Mouse (Mus musculus): Measurements from ENCODE around the gene Gm5105. TPM values are rescaled to one million over a fixed set of nuclear protein-coding genes. Genes with fewer than 3 reads are reported as not detected.
A peak's percentile ranks its signal among the peaks of the same experiment; 100 is the strongest.

Gene Gm5105
- polyA plus RNA-seq, 1 experiment from 2014 or later = not detected

DNA sequence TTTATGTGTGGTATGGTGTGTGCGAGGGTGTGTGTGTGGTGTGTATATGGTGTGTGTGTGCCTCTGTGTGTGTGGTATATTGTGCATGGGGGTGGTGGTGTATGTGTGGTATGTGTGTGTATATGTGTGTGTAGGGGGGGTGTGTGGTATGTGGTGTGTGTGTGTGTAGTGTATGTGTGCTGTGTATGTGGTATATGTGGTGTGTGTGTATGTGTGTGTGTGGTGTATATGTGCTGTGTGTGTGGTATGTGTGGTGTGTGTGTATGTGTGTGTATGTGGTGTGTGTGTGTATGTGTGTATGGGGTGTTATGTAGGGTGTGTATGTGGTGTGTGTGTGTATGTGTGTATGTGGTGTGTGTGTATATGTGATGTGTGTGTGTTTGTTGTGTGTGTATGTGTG lies 7.0 kb upstream of the Gm5105 start:
- Histone ChIP-seq H3K9ac (ENCODE audit: low read depth, low read length) (no peak overlapping the region), H3K36me3 (ENCODE audit: control insufficient read depth, insufficient read depth, low read length) (no peaks in the 10 kb centered on the region), H3K4me1 (replicated peaks; ENCODE audit: control insufficient read depth, insufficient read depth, low read length) (peaks cover 6% of the 10 kb centered on the region; the same call in 1 of the 2 replicates), H3K27ac (ENCODE audit: low read depth, low read length) (no peak overlapping the region), H3K4me2 (replicated peaks; ENCODE audit: low read depth, low read length) (no peak overlapping the region), H3K27me3 (ENCODE audit: control insufficient read depth, insufficient read depth, low read length) (no peaks in the 10 kb centered on the region), H3K9me3 (ENCODE audit: control insufficient read depth, low read length) (no peaks in the 10 kb centered on the region), H3K4me3 (ENCODE audit: low read depth, low read length) (no peak overlapping the region)
- WGBS = 88% methylated on average over 1 of the region's 1 CpGs
- ATAC-seq (ENCODE audit: low FRiP score) = no peak
- no peak for DNase-seq (ENCODE audit: low spot score)

DNA sequence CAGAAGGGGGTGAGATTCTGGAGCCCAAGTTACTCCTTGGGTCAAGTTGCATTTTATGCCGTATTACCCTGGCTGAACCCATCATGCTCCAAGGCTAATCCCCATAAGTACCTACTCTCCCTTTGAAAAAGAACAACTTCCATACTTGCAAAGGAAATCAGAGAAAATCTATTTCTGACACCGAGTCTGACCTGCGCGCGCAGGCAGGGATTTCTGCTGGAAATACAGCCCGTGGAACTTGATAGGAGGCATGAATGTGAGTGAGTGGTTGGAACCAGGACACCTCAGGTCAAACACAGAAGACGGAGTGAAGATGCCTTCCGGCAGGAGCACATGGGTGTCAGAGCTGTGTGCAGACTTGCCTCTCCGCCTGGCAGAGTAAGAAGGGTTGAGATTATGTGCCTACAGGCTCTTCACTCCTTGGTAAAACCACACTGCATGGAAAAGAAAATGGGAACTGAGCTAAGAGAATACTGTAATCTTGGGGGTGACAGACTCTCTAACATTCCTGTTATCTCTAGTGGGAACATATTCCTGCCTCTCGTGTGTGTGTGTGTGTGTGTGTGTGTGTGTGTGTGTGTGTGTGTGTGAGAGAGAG lies 4.4 kb upstream of the Gm5105 start:
- H3K27ac ChIP-seq (ENCODE audit: low read depth, low read length) = no peak overlapping the region
- H3K36me3 ChIP-seq (ENCODE audit: control insufficient read depth, insufficient read depth, low read length) = no peaks in the 10 kb centered on the region
- peaks cover 6% of the 10 kb centered on the region; the same call in 1 of the 2 replicates for H3K4me1 ChIP-seq (replicated peaks; ENCODE audit: control insufficient read depth, insufficient read depth, low read length)
- no peak overlapping the region for H3K9ac ChIP-seq (ENCODE audit: low read depth, low read length)
- ATAC-seq (ENCODE audit: low FRiP score) = no peak
- H3K9me3 ChIP-seq (ENCODE audit: control insufficient read depth, low read length) = no peaks in the 10 kb centered on the region
- no peaks in the 10 kb centered on the region for H3K27me3 ChIP-seq (ENCODE audit: control insufficient read depth, insufficient read depth, low read length)
- WGBS = 81% methylated on average over 10 of the region's 10 CpGs
- DNase-seq (ENCODE audit: low spot score) = no peak
- H3K4me3 ChIP-seq (ENCODE audit: low read depth, low read length) = no peak overlapping the region
- no peak overlapping the region for H3K4me2 ChIP-seq (replicated peaks; ENCODE audit: low read depth, low read length)

DNA sequence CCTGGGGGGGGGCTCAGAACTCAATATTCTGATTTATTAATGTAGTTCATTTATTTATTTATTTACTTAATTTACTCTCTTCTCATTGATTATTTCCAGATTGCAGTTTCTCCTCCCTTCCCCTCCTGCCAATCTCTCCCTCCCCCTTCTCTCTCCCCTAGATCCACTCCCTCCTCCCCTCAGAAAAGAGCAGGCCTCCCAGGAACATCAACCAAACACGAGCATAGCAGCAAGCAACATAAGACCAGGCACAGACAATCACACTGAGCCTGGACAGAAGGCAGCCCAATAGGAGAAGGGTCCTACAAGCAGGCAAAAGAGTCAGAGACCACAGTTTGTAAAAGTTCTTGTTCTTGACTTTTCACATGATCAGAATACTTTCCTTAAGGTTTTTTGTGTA lies 3.8 kb upstream of the Gm5105 start:
- no peak overlapping the region for H3K27ac ChIP-seq (ENCODE audit: low read depth, low read length)
- H3K27me3 ChIP-seq (ENCODE audit: control insufficient read depth, insufficient read depth, low read length) = no peaks in the 10 kb centered on the region
- no peaks in the 10 kb centered on the region for H3K36me3 ChIP-seq (ENCODE audit: control insufficient read depth, insufficient read depth, low read length)
- no peak overlapping the region for H3K4me3 ChIP-seq (ENCODE audit: low read depth, low read length)
- DNase-seq (ENCODE audit: low spot score) (no peak), ATAC-seq (ENCODE audit: low FRiP score) (no peak)
- H3K4me1 ChIP-seq (replicated peaks; ENCODE audit: control insufficient read depth, insufficient read depth, low read length) = peaks cover 6% of the 10 kb centered on the region; the same call in 1 of the 2 replicates
- H3K9me3 ChIP-seq (ENCODE audit: control insufficient read depth, low read length) = no peaks in the 10 kb centered on the region
- H3K9ac ChIP-seq (ENCODE audit: low read depth, low read length) = no peak overlapping the region
- H3K4me2 ChIP-seq (replicated peaks; ENCODE audit: low read depth, low read length) = no peak overlapping the region
- 6% methylated on average over 1 of the region's 1 CpGs for WGBS

DNA sequence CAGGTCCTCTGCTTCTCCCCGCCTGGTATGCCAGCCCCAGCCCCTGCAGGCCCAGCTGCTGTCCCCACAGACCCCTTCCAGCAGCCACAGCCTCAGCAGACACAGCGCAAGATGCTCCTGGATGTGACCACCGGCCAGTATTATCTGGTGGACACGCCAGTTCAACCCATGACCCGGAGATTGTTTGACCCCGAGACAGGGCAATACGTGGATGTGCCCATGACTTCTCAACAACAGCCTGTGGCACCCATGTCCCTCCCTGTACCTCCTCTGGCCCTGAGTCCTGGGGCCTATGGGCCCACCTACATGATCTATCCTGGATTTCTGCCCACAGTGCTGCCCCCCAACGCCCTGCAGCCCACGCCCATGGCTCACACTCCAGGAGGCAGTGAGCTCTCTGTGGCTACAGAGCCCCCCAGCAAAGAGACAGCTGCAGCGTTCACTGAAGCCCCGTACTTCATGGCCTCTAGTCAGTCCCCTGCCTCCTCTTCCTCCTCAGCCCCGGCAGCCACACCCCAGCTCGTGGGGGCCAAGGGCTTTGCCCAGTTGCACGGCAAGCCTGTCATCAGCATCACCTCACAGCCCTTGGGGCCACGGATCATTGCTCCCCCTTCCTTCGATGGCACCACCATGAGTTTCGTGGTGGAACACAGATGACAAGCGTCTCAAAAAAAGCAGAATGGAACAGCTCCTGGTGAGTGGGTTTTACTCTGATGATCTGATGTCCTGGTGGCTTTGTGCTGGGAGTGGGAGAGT lies 2.7 kb upstream of the Gm5105 start:
- Histone ChIP-seq H3K36me3 (ENCODE audit: control insufficient read depth, insufficient read depth, low read length) (no peaks in the 10 kb centered on the region), H3K9me3 (ENCODE audit: control insufficient read depth, low read length) (no peaks in the 10 kb centered on the region), H3K27ac (ENCODE audit: low read depth, low read length) (no peak overlapping the region), H3K4me3 (ENCODE audit: low read depth, low read length) (no peak overlapping the region), H3K27me3 (ENCODE audit: control insufficient read depth, insufficient read depth, low read length) (no peaks in the 10 kb centered on the region), H3K9ac (ENCODE audit: low read depth, low read length) (no peak overlapping the region), H3K4me2 (replicated peaks; ENCODE audit: low read depth, low read length) (no peak overlapping the region), H3K4me1 (replicated peaks; ENCODE audit: control insufficient read depth, insufficient read depth, low read length) (peaks cover 6% of the 10 kb centered on the region)
- WGBS = 61% methylated on average over 17 of the region's 18 CpGs
- DNase-seq (ENCODE audit: low spot score) (peak; percentile 11), ATAC-seq (ENCODE audit: low FRiP score) (no peak)

DNA sequence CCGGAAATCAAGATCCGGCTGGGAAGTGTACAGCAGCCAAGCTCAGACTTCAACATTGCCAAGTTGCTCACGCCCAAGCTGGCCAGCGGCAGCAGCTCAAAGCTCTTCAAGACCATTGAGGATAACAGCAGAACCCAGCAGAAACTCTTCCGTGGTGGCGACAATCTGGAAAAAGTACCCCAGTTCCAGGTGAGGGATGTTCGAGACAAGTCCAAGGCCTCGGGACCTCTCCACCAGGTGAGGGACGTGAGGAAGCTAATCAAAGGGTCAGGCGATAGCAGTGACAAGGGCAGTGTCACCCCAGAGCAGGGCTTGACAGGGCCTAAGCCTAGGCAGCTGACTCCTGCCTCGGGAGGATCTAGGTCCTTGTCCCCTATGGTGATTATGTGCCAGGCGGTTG lies 915 bp upstream of the Gm5105 start:
- no peaks in the 10 kb centered on the region for H3K36me3 ChIP-seq (ENCODE audit: control insufficient read depth, insufficient read depth, low read length)

DNA sequence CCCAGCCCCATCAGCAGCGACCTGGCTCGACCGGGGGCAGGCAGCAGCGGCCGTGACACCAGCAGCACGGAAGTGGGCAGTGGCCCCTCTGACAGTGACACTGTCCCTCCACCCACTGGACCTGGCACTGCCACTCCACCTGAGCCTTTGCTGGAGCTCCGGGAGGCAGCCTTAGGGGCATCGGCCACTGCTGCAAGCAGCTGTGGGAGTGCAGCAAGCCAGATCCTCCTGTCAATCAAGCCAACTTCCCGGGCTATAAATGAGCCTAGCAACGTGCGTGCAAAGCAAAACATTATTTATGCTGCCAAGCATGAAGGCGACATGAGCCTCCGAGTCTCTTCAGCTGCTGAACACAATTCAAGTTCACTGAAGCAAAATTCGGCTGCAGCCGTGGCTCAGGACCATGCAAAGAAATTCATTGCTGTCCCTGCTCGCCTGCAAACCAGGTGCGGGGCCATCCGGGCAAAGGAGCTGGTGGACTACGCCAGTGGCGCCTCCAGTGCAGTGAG lies 786 bp downstream of the Gm5105 start:
- H3K27ac ChIP-seq (ENCODE audit: low read depth, low read length) = no peak overlapping the region
- no peak overlapping the region for H3K4me2 ChIP-seq (replicated peaks; ENCODE audit: low read depth, low read length)
- H3K27me3 ChIP-seq (ENCODE audit: control insufficient read depth, insufficient read depth, low read length) = no peaks in the 10 kb centered on the region
- ATAC-seq (ENCODE audit: low FRiP score) = peak; percentile 39; the same call in 1 of the 2 replicates
- no peaks in the 10 kb centered on the region for H3K36me3 ChIP-seq (ENCODE audit: control insufficient read depth, insufficient read depth, low read length)
- 63% methylated on average over 20 of the region's 20 CpGs for WGBS
- peak; percentile 24 for DNase-seq (ENCODE audit: low spot score)
- H3K4me3 ChIP-seq (ENCODE audit: low read depth, low read length) = no peak overlapping the region
- no peak overlapping the region for H3K9ac ChIP-seq (ENCODE audit: low read depth, low read length)
- no peaks in the 10 kb centered on the region for H3K9me3 ChIP-seq (ENCODE audit: control insufficient read depth, low read length)
- peaks cover 6% of the 10 kb centered on the region for H3K4me1 ChIP-seq (replicated peaks; ENCODE audit: control insufficient read depth, insufficient read depth, low read length)

More for the DNA sequence above, 915 bp upstream of the Gm5105 start:
- Histone ChIP-seq H3K9ac (ENCODE audit: low read depth, low read length) (no peak overlapping the region), H3K27ac (ENCODE audit: low read depth, low read length) (no peak overlapping the region), H3K4me2 (replicated peaks; ENCODE audit: low read depth, low read length) (no peak overlapping the region), H3K9me3 (ENCODE audit: control insufficient read depth, low read length) (no peaks in the 10 kb centered on the region), H3K27me3 (ENCODE audit: control insufficient read depth, insufficient read depth, low read length) (no peaks in the 10 kb centered on the region), H3K4me1 (replicated peaks; ENCODE audit: control insufficient read depth, insufficient read depth, low read length) (peaks cover 6% of the 10 kb centered on the region), H3K4me3 (ENCODE audit: low read depth, low read length) (no peak overlapping the region)
- 92% methylated on average over 12 of the region's 12 CpGs for WGBS
- ATAC-seq (ENCODE audit: low FRiP score) (no peak), DNase-seq (ENCODE audit: low spot score) (no peak)

DNA sequence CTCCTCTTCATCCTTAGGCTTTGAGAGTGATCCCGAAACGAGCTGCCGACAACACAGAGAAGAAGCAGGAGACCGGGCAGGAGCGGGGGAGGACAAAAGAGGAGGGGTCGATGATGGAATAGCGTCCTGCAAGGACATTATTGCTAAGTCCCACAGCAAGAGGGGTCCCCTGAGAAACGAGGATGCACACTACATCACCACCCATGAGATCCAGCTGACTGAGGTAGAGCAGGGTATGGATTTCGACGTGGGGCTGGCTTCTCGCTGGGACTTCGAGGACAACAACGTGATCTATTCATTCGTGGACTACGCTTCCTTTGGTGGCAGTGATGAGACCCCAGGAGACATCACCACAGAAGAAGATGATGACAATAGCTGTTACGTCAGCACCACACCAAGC lies 1.3 kb downstream of the Gm5105 start:
- Histone ChIP-seq H3K9me3 (ENCODE audit: control insufficient read depth, low read length) (no peaks in the 10 kb centered on the region), H3K9ac (ENCODE audit: low read depth, low read length) (no peak overlapping the region), H3K27ac (ENCODE audit: low read depth, low read length) (no peak overlapping the region), H3K36me3 (ENCODE audit: control insufficient read depth, insufficient read depth, low read length) (no peaks in the 10 kb centered on the region), H3K4me1 (replicated peaks; ENCODE audit: control insufficient read depth, insufficient read depth, low read length) (peaks cover 6% of the 10 kb centered on the region), H3K4me2 (replicated peaks; ENCODE audit: low read depth, low read length) (no peak overlapping the region), H3K27me3 (ENCODE audit: control insufficient read depth, insufficient read depth, low read length) (no peaks in the 10 kb centered on the region), H3K4me3 (ENCODE audit: low read depth, low read length) (no peak overlapping the region)
- WGBS = 84% methylated on average over 16 of the region's 16 CpGs
- ATAC-seq (ENCODE audit: low FRiP score) (0 out of 2 replicates have a peak, but pooled peaks have one; percentile 27), DNase-seq (ENCODE audit: low spot score) (no peak)

DNA sequence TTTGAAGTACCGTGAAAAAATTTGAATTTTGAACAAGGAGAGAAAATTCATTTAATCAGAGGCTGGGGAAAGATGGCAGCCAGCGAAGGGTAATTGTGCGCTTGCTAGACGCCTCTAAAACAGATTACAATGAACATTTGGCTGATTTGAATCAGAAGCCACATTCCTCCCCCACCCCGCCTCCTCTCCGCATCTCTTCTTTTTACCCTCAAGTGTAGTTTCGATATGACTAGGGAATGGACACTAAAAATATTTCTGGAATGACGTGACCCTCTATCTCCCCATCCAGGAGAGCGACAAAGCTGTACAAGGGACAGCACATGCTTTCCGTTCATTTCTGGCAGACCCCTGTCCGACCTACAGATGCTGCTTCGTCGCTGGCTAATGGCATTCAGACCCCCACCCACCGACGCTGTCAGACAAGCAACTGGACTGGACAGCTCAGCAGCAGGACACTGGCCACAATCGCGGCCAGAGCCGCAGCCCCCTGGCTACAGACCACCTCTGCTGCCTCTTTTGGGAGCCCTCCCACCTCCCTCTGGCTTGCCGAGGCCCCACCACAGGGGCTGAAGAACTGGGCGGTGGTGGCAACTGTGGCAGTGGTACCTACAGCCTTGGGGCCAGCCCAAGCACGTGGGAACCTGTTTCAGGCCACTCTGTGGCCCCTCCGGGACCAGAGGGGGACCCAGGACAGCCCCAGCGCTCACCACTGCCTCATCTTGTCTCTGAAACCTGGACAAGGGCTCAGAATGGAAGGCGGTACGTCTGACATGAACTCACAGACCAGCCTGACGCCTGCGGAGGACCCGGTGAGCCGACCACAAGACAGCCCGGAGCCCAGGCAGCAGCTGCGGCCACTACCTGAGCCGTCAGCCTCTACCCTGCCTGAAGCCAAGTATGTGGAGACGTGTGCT lies 2.2 kb downstream of the Gm5105 start, which contains the start of gene 1110002E22Rik:
Gene 1110002E22Rik (plus strand): TSS at position 321 of the 914 bp plus-strand sequence.
- peak; percentile 17 for DNase-seq (ENCODE audit: low spot score)
- 73% methylated on average over 33 of the region's 33 CpGs for whole genome bisulfite sequencing
- H3K27ac ChIP-seq (ENCODE audit: low read depth, low read length) = no peak within 1 kb of the TSS
- no peaks in the 10 kb centered on the region for H3K9me3 ChIP-seq (ENCODE audit: control insufficient read depth, low read length)
- H3K4me3 ChIP-seq (ENCODE audit: low read depth, low read length) = no peak within 1 kb of the TSS
- H3K9ac ChIP-seq (ENCODE audit: low read depth, low read length) = no peak within 1 kb of the TSS
- H3K4me2 ChIP-seq (replicated peaks; ENCODE audit: low read depth, low read length) = 0 out of 2 replicates have a peak within 1 kb of the TSS, but pooled peaks have one; percentile 6
- H3K27me3 ChIP-seq (ENCODE audit: control insufficient read depth, insufficient read depth, low read length) = no peaks in the 10 kb centered on the region
- no peaks in the 10 kb centered on the region for H3K36me3 ChIP-seq (ENCODE audit: control insufficient read depth, insufficient read depth, low read length)
- H3K4me1 ChIP-seq (replicated peaks; ENCODE audit: control insufficient read depth, insufficient read depth, low read length) = no peaks in the 10 kb centered on the region; the same call in none of the 2 replicates
- peak; percentile 50 for ATAC-seq (ENCODE audit: low FRiP score)
